Mouse (Mus musculus) adipose tissue, adult 10 weeks (tissue): ENCODE measurements around the gene Lat. TPM values are rescaled to one million over a fixed set of nuclear protein-coding genes. Genes with fewer than 3 reads are reported as not detected.

Experiments used
- polyA plus RNA-seq: library from polyadenylated mRNA; stranded (reverse); fragments of 350-450 nt; fragmentation: Illumina TruSeq; extraction: RNeasy Lipid Tissue Mini Kit (QIAGEN cat#74804); gene quantifications from one replicate; pipeline ENCODE4 v1.2.3, GENCODE M21; 2014; ENCODE audit warnings: low read depth, low replicate concordance

The Lat gene
- polyA plus RNA-seq: 8.0 TPM

GRCm38 (mm10) chr7:126369393-126369792, at the start of gene Lat:
Gene Lat, minus strand, starts transcription at chr7:126369570.

GRCm38 (mm10) chr7:126414725-126415124, 45.4 kb upstream of the Lat start, which contains the start of gene Cd19:
Gene Cd19, minus strand, starts transcription at chr7:126414889.

DNA sequence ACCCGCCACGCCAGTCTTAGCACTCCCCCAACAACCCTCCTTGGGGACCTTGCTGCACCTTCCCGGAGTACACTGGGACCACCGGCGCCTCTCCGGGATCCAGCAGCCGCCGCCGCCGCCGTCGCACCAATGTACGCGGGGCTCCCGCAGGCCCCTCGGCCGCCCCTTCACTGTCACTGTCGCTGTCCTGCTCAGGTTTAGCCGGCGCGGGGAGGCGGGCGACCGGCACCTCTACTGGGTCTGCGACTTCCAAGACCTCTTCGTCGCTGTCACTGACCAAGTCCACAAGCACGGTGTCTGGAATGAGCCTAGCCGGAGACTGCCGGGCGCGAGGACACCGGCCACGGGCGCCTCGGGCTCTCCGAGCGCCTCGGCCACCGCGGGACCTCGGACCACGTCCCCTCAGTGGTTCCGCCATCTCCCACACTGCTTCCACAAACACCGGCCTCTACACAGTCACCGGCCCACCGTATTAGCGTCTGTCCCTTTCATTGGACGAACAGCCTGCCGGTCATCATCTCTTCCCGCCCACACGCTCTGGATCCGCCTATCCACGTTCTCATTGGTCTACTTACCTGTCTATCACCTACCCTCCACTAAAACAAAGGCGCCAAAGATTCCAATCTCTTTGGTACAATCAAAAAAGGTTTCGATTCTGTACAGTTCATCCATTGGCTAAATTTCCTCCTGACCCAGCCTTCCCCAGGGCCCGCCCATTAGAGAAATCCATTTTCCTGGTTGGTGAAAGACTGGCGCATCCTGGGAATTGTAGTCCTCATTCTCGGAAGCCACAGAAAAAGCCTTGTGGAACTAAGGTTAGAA, 27.1 kb upstream of the Lat start, which contains the start of gene Nfatc2ip:
Gene Nfatc2ip, minus strand, starts transcription at position 440 of the 822 bp plus-strand sequence.

GRCm38 (mm10) chr7:126377278-126378158, 8.1 kb upstream of the Lat start, which contains the start of gene Spns1:
Gene Spns1, minus strand, starts transcription at chr7:126377450.

Other genes starting within 250 kb of the Lat start
- gene Xpo6, start 169.1 kb downstream of the Lat start, polyA plus RNA-seq: 44.6 TPM
- 27.2 TPM for gene Sbk1, start 97.0 kb downstream of the Lat start, polyA plus RNA-seq
- 38.3 TPM for gene Spns1, start 7.9 kb upstream of the Lat start, polyA plus RNA-seq
- gene Nfatc2ip, start 27.2 kb upstream of the Lat start, polyA plus RNA-seq: 6.3 TPM
- 0.32 TPM for gene Cd19, start 45.3 kb upstream of the Lat start, polyA plus RNA-seq
- 23.2 TPM for gene Rabep2, start 59.2 kb upstream of the Lat start, polyA plus RNA-seq
- 0.65 TPM for gene Atp2a1, start 93.5 kb upstream of the Lat start, polyA plus RNA-seq
- gene Sh2b1, start 105.9 kb upstream of the Lat start, polyA plus RNA-seq: 33.4 TPM
- gene Tufm, start 117.8 kb upstream of the Lat start, polyA plus RNA-seq: 73.7 TPM
- 84.6 TPM for gene Atxn2l, start 133.9 kb upstream of the Lat start, polyA plus RNA-seq
- gene Eif3c, start 196.8 kb upstream of the Lat start, polyA plus RNA-seq: 119 TPM
- 34.2 TPM for gene Apobr, start 215.4 kb upstream of the Lat start, polyA plus RNA-seq
- gene Cln3, start 216.2 kb upstream of the Lat start, polyA plus RNA-seq: 55.2 TPM
- gene Il27, start 225.4 kb upstream of the Lat start, polyA plus RNA-seq: 0.42 TPM